Mouse (Mus musculus): ENCODE data around the gene Npnt. TPM values are rescaled to one million over a fixed set of nuclear protein-coding genes. Genes with fewer than 3 reads are reported as not detected.

Npnt gene
- polyA plus RNA-seq, 1 experiment from 2014 or later, result 102 TPM

DNA sequence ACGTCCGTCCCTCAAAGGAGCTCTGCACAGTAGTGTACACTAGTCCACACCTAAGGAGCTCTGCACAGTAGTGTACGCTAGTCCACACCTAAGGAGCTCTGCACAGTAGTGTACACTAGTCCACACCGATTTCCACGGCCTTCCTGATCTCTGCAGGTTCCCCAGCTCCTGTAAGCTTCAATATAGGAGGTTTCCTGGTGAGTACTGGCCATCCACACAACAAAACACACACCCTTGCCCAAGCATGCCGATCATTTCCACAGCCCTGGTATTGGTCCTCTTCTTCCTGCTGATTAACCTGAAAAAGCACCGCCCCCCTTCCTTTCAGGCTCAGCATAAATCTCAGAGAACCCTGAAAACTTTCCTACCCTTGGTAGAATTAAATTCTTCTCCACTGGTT is 57.6 kb downstream of the Npnt start:
- Histone ChIP-seq H3K4me2 (replicated peaks; ENCODE audit: low read depth, low read length) (no peak overlapping the region), H3K9ac (ENCODE audit: low read depth, low read length) (no peak overlapping the region), H3K9me3 (ENCODE audit: control insufficient read depth, low read length) (no peaks in the 10 kb centered on the region), H3K36me3 (ENCODE audit: control insufficient read depth, insufficient read depth, low read length) (no peaks in the 10 kb centered on the region; the same call in 1 of the 2 replicates), H3K27me3 (ENCODE audit: control insufficient read depth, insufficient read depth, low read length) (no peaks in the 10 kb centered on the region), H3K27ac (ENCODE audit: low read depth, low read length) (no peak overlapping the region), H3K4me3 (ENCODE audit: low read length) (no peak overlapping the region), H3K4me1 (ENCODE audit: control insufficient read depth, insufficient read depth, low read length) (no peaks in the 10 kb centered on the region)
- ATAC-seq (ENCODE audit: low FRiP score, low TSS enrichment), result no peak
- WGBS, result 93% methylated on average over 7 of the region's 7 CpGs

DNA sequence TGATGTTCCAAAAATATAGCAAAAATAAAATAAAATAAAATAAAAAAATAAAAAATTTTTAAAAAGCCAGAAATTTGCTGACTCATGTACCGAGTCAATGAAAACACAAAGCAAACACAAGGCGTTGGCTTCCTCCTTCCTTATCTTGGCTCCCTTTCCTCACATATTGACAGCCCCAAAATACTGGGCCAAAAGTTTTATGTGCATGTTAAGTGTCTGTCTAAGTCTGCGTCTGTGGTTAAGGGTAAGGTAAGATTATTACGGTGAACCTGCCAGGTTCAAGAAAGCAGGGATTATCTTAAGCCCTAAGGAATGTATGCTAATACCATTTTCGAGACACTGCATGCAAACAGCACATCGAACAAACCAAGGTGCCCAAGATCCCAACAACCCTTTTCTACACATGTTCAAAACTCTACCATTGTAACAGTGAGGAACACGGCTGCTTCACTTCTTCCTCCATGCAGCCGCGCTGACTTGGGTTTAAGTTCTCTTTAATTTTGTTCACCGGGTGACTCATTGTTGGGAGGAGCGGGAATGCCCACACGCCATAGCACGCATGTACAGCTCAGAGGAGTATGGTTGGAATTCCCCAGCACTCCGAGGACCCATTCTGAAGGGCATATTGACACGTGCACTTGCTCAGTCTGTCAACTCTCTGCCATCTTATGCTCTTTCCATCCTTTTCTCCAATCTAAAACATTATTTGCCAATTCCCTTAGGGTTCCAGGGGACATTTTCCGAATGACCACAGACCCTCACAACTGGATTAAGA is 62.8 kb downstream of the Npnt start:
- Histone ChIP-seq H3K36me3 (ENCODE audit: control insufficient read depth, insufficient read depth, low read length) (no peaks in the 10 kb centered on the region), H3K9ac (ENCODE audit: low read depth, low read length) (no peak overlapping the region), H3K9me3 (ENCODE audit: control insufficient read depth, low read length) (no peaks in the 10 kb centered on the region), H3K4me2 (replicated peaks; ENCODE audit: low read depth, low read length) (no peak overlapping the region), H3K27me3 (ENCODE audit: control insufficient read depth, insufficient read depth, low read length) (no peaks in the 10 kb centered on the region), H3K27ac (ENCODE audit: low read depth, low read length) (no peak overlapping the region), H3K4me1 (ENCODE audit: control insufficient read depth, insufficient read depth, low read length) (no peaks in the 10 kb centered on the region), H3K4me3 (ENCODE audit: low read length) (no peak overlapping the region)
- WGBS, result 92% methylated on average over 16 of the region's 16 CpGs
- ATAC-seq (ENCODE audit: low FRiP score, low TSS enrichment), result no peak

DNA sequence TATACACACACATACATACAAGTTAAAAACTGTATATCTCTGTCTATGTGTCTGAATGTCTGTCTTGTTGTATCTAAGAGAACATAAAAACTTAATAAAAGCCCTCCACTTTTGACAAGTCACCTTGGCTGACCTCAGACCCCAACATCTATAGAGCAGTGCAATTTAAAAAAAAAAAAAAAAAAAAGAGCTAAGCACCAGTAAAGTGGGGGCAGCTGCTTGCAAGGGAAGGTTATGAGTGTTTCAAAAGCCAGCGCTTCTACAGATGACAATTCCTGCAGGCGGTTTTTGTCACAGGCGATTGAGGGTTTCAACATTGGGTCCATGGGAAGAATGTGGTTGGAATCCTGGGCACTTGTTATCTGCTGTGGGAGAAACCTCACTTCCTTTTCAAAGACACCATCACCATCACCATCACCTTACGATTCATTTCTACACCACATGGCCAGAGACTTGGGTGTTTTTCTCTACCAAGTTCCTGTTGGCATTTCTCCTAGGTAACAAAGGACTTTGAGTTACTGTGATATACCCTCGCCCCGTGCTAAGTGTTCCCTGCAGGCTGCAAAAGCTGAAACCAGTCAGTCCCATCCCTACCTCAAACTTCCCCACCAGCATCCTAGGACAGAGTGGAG is 63.6 kb downstream of the Npnt start:
- H3K4me2 ChIP-seq (replicated peaks; ENCODE audit: low read depth, low read length), result no peak overlapping the region
- H3K4me3 ChIP-seq (ENCODE audit: low read length), result no peak overlapping the region
- no peaks in the 10 kb centered on the region for H3K27me3 ChIP-seq (ENCODE audit: control insufficient read depth, insufficient read depth, low read length)
- H3K4me1 ChIP-seq (ENCODE audit: control insufficient read depth, insufficient read depth, low read length), result no peaks in the 10 kb centered on the region
- no peak overlapping the region for H3K27ac ChIP-seq (ENCODE audit: low read depth, low read length)
- no peak overlapping the region for H3K9ac ChIP-seq (ENCODE audit: low read depth, low read length)
- 94% methylated on average over 6 of the region's 6 CpGs for WGBS
- no peaks in the 10 kb centered on the region for H3K36me3 ChIP-seq (ENCODE audit: control insufficient read depth, insufficient read depth, low read length)
- ATAC-seq (ENCODE audit: low FRiP score, low TSS enrichment), result no peak
- H3K9me3 ChIP-seq (ENCODE audit: control insufficient read depth, low read length), result no peaks in the 10 kb centered on the region

DNA sequence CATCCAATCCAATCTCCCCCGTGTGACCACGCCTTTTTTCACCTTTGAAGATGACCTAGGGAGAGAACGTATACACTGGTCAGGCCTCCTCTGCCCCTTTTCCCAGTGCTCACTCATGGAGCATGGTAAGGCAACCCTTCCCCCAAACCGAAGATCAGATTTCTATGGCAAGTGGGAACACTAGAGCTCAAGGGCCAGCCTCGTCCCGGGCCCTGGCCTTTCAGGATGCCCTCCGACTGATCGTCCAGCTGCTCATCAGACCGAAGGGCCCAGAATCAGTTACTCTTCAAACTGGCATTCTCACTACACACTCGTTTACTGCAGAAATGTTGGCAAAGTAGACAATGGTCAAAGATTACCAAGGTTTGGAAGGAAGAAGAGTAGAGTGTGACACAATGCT is 65.6 kb downstream of the Npnt start:
- H3K27me3 ChIP-seq (ENCODE audit: control insufficient read depth, insufficient read depth, low read length), result no peaks in the 10 kb centered on the region
- no peaks in the 10 kb centered on the region for H3K4me1 ChIP-seq (ENCODE audit: control insufficient read depth, insufficient read depth, low read length)
- H3K9ac ChIP-seq (ENCODE audit: low read depth, low read length), result no peak overlapping the region
- no peak overlapping the region for H3K4me3 ChIP-seq (ENCODE audit: low read length)
- no peak overlapping the region for H3K4me2 ChIP-seq (replicated peaks; ENCODE audit: low read depth, low read length)
- WGBS, result 48% methylated on average over 9 of the region's 10 CpGs
- H3K36me3 ChIP-seq (ENCODE audit: control insufficient read depth, insufficient read depth, low read length), result no peaks in the 10 kb centered on the region
- ATAC-seq (ENCODE audit: low FRiP score, low TSS enrichment), result peak; percentile 73
- no peaks in the 10 kb centered on the region for H3K9me3 ChIP-seq (ENCODE audit: control insufficient read depth, low read length)
- H3K27ac ChIP-seq (ENCODE audit: low read depth, low read length), result no peak overlapping the region

DNA sequence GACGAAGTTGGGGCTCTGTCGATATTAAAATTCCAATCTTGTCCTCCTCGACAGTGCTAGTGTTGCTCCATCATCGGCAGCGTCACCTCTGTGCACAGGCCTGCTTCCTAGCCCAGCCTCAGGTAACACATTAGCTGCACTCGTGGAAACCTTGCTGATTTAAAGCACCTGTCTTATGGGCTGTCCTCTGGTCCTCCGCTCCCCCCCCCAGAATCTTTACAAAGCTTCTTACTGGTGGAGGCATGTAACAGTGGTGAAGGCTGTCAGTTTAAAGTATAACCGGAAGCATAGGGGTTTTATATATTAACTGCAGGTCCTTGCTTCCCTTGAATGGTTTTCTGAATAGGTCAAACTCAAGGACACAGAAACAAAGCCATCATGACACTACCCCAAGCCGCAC is 66.8 kb downstream of the Npnt start:
- no peak overlapping the region for H3K9ac ChIP-seq (ENCODE audit: low read depth, low read length)
- no peaks in the 10 kb centered on the region for H3K36me3 ChIP-seq (ENCODE audit: control insufficient read depth, insufficient read depth, low read length)
- no peaks in the 10 kb centered on the region for H3K9me3 ChIP-seq (ENCODE audit: control insufficient read depth, low read length)
- H3K4me2 ChIP-seq (replicated peaks; ENCODE audit: low read depth, low read length), result no peak overlapping the region
- WGBS, result 66% methylated on average over 9 of the region's 9 CpGs
- H3K4me1 ChIP-seq (ENCODE audit: control insufficient read depth, insufficient read depth, low read length), result no peaks in the 10 kb centered on the region
- ATAC-seq (ENCODE audit: low FRiP score, low TSS enrichment), result peak; percentile 54; the same call in 1 of the 2 replicates
- no peak overlapping the region for H3K4me3 ChIP-seq (ENCODE audit: low read length)
- no peak overlapping the region for H3K27ac ChIP-seq (ENCODE audit: low read depth, low read length)
- H3K27me3 ChIP-seq (ENCODE audit: control insufficient read depth, insufficient read depth, low read length), result no peaks in the 10 kb centered on the region

DNA sequence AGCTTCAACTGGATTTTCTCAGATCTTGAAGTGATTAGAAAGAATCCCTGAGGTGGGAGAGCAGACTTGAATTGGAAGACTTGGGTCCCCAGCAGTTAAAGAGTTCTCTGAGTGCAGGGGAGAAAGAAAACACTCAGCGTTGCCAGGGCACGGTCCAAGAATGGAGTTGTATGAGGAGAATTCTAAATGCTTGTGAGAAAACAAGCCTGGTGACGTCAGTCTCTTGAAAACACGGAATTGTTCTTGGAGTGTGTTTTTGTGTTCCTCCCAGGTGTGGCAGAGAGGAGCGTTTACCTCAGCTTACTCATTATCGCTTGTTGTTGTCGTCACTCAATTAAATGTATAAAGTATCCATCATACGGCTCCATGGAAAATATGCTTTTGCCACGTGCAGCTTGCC is 69.3 kb downstream of the Npnt start:
- ATAC-seq (ENCODE audit: low FRiP score, low TSS enrichment), result no peak

DNA sequence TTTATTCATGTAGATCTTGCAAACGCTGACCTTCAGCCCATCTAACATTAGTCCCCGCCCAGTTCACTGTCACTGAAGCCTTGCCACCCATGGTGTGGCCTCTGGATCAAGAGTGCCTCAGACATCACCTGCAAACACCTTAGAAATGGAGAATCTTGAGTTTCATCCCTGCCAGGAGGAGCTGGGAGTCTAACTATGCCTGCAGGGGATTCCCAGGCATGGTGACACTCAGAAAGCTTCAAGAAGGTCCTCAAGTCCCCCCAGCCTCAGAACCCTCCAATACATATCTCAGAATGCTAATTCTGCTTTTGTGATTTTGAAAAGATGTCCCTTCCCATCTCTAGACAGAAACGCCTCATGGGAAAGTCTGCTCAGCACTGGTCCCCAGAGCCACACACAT is 69.7 kb downstream of the Npnt start:
- H3K9ac ChIP-seq (ENCODE audit: low read depth, low read length), result no peak overlapping the region
- no peaks in the 10 kb centered on the region for H3K36me3 ChIP-seq (ENCODE audit: control insufficient read depth, insufficient read depth, low read length)
- H3K9me3 ChIP-seq (ENCODE audit: control insufficient read depth, low read length), result no peaks in the 10 kb centered on the region
- WGBS, result 85% methylated on average over 3 of the region's 3 CpGs
- H3K27ac ChIP-seq (ENCODE audit: low read depth, low read length), result no peak overlapping the region
- ATAC-seq (ENCODE audit: low FRiP score, low TSS enrichment), result no peak
- H3K4me3 ChIP-seq (ENCODE audit: low read length), result no peak overlapping the region
- H3K4me1 ChIP-seq (ENCODE audit: control insufficient read depth, insufficient read depth, low read length), result peaks cover 4% of the 10 kb centered on the region
- no peak overlapping the region for H3K4me2 ChIP-seq (replicated peaks; ENCODE audit: low read depth, low read length)
- no peaks in the 10 kb centered on the region for H3K27me3 ChIP-seq (ENCODE audit: control insufficient read depth, insufficient read depth, low read length)

More for the DNA sequence above, 69.3 kb downstream of the Npnt start:
- Histone ChIP-seq H3K4me2 (replicated peaks; ENCODE audit: low read depth, low read length) (no peak overlapping the region), H3K27ac (ENCODE audit: low read depth, low read length) (no peak overlapping the region), H3K9me3 (ENCODE audit: control insufficient read depth, low read length) (no peaks in the 10 kb centered on the region), H3K36me3 (ENCODE audit: control insufficient read depth, insufficient read depth, low read length) (no peaks in the 10 kb centered on the region), H3K9ac (ENCODE audit: low read depth, low read length) (no peak overlapping the region), H3K4me3 (ENCODE audit: low read length) (no peak overlapping the region), H3K4me1 (ENCODE audit: control insufficient read depth, insufficient read depth, low read length) (no peaks in the 10 kb centered on the region; the same call in 1 of the 2 replicates), H3K27me3 (ENCODE audit: control insufficient read depth, insufficient read depth, low read length) (no peaks in the 10 kb centered on the region)
- WGBS, result 73% methylated on average over 9 of the region's 9 CpGs

DNA sequence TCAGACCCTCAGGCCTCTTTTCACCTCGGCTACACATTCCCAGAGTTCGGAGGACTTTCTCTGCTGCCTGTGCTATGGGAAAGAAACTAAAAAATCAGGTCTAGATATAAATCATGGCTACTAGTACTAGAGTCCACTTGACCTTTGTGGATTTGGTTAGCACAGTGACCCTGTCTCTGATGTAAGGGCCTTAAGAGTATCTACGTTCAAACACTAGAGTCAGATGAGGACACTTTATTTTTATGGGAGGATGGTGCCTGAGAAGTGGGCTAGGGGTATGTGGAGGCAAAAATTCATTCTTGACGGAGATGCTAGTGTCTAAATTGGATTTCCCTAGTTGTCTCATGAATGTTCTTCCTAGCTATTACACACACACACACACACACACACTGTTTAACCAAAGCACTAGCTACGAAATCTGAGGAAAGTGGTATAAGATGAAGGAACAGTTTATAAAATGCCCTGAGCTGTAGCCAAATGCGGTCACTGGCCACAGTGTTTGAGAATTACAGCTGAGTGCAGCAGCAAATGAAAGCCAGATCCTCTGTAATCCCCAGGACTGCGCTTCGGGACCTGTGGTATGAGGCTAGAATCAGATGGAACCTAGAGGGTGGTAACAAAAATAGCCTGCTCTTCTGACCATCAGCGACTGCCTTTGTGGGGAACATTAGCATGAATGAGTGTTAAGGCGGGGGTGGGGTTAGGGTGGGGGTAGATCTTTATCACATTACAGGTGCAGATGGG is 73.0 kb downstream of the Npnt start:
- WGBS, result 59% methylated on average over 10 of the region's 10 CpGs
- Histone ChIP-seq H3K27me3 (ENCODE audit: control insufficient read depth, insufficient read depth, low read length) (no peaks in the 10 kb centered on the region), H3K9me3 (ENCODE audit: control insufficient read depth, low read length) (no peaks in the 10 kb centered on the region), H3K9ac (ENCODE audit: low read depth, low read length) (no peak overlapping the region), H3K36me3 (ENCODE audit: control insufficient read depth, insufficient read depth, low read length) (no peaks in the 10 kb centered on the region), H3K4me2 (replicated peaks; ENCODE audit: low read depth, low read length) (no peak overlapping the region), H3K4me3 (ENCODE audit: low read length) (no peak overlapping the region), H3K4me1 (ENCODE audit: control insufficient read depth, insufficient read depth, low read length) (peaks cover 7% of the 10 kb centered on the region), H3K27ac (ENCODE audit: low read depth, low read length) (peak overlapping the region; percentile 81; the same call in 1 of the 2 replicates)
- no peak for ATAC-seq (ENCODE audit: low FRiP score, low TSS enrichment)

Data from kidney, embryonic 14.5 days (tissue).